Mouse (Mus musculus) inflammation-experienced regulatory T-cells, adult 6 months (primary cell): ENCODE results near the gene Hspbap1. TPM values are rescaled to one million over a fixed set of nuclear protein-coding genes. Genes with fewer than 3 reads are reported as not detected.

Experiments
- ATAC-seq: one replicate; pipeline ENCODE4 v1.8.0; 2017
- polyA plus RNA-seq, 3 experiments: library from polyadenylated mRNA; unstranded; fragments of 100-300 nt; shearing (Covaris generic); gene quantifications; one replicate each; pipeline ENCODE4 v1.2.1; 2017

Gene Hspbap1
- polyA plus RNA-seq, 3 experiments from 2014 or later, result 20.7 to 25.2 (median 21.8) TPM

DNA sequence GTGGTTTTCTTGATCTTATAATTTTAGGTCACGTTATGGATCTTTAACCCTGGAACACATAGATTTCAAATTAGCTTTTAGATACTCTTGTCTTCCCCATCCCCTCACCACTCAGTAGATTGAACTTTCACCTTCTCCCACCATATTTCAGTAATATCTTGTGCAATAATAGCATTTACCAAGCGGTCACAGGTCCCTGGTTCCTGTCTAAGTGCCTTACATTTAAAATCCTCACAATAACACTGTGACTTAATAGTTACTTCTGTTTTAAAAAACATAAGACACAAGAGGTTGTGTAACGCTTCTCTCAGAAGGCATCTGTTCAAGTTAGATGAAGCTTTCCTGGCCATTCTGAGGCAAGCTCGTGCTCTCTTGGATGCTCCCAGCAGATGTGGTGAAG lies 33.5 kb downstream of the Hspbap1 start:
- no peak for ATAC-seq

DNA sequence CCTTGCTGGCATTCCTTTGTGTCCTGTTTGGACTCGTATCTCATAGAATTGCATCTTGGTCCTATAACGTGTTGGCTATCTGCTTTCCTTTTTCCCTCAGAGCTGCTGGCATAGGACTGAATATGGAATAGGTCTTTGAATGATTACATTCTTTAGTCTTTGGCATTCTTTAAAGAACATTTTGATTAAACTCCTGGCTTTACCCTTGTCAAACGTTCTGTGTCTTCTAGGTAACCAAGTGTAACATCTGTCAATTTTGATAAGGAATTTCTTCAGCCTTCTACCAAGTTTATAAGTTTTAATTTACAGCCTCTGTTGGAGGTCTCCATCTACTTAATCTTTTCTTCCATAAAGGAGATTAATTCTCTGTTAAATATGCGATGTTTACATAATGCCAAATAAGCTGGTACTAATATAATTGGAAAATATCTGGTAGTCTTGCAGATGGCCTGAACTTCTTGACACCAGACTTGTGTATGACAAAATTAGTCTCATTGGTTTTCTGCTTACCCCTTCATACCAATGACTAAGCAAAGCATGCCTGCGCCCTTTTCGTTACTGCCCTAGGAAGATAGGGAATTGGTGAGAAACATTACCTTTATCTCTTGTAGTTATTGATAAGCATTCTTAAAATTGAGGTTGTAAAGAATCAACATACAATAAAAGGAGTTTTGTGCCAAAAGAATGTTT lies 36.9 kb downstream of the Hspbap1 start:
- ATAC-seq, result no peak

DNA sequence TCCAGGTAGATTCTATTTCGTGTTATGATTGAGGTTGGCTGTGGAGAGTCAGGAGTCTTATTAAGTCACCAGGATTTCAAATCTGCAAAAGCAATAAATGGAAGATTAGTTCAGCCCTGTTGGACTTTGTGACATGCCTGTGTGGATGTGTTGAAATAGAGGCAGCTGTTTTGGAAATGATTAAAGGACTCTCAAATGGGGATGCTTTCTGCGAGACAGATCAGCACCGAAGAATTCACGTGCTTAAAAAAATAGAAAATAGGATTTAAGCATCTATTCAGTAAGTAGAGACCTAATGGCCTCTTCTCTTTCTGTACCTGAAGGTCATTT lies 37.5 kb downstream of the Hspbap1 start:
- no peak for ATAC-seq

DNA sequence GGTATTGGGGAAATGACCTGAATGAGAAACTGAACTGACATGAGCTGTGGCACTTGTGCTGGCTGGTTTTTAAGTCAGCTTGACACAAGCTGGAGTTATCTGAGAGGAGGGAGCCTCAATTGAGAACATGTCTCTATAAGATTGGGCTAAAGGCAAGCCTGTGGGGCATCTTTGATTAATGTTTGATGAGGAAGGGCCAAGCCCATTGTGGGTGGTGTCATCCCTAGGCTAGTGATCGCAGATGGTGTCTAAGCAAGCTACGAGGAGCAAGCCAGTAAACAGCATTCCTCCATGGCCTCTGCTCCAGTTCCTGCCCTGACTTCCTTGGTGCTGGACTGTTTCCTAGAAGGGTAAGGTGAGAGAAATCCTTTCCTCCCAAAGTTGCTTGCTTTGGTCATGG lies 38.7 kb downstream of the Hspbap1 start:
- no peak for ATAC-seq

DNA sequence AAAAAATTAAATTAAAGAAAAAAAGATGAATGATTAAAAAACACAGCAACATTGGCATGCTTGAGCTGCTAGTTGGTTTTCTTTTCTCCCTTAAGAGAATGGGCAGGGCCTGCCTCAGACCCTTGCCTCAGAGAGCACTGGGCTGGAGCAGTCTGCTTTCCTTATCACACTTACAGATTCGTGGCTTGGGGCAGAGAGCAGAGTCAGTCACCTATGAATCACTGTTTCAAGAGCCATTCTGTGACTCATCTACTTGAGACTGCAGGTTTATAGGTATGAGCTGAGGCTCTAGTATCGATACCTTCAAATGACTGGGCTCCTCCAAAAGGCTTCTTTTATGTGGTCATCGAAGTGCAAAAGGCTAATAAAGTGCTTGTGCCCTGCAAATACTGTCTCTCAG lies 42.9 kb downstream of the Hspbap1 start:
- no peak for ATAC-seq

DNA sequence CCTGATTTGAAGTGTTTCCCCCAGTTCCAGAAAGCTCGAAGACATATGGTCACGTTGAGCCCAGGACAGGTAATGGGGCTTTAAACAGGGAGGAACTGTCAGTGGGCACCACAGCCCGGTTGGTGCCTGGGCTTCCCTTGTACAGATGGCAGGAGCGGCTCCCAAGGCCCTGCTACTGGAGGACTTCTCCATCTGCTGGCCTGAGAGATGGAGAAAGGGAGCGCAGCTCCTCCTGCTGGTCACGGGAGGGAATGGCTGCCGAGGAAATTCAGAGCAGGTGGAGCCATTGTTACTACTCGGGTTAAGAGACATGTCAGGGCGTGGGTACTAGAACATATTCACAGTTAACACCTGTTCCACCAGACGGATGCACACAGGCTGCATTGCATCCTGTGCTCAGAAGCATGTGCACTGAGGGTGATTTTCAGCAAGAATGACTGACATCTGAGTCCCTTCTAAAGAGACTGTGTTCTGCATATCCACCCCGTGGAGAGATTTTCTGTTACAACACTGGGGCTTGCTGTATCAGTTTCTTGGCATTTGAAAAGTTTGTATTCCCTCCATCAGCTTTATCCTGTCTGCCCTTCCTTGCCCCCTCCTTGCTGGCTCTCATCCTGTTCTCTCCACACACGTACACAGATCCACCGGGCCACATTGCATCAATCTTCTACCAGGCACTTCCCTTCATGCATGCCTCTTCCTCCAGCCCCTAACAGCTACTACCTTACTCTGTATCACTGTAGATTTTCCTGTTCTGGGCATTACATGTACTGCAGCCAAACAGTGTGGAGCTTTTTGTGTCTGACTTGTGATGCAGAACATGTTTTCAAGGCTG lies 47.3 kb downstream of the Hspbap1 start:
- peak; percentile 80 for ATAC-seq

DNA sequence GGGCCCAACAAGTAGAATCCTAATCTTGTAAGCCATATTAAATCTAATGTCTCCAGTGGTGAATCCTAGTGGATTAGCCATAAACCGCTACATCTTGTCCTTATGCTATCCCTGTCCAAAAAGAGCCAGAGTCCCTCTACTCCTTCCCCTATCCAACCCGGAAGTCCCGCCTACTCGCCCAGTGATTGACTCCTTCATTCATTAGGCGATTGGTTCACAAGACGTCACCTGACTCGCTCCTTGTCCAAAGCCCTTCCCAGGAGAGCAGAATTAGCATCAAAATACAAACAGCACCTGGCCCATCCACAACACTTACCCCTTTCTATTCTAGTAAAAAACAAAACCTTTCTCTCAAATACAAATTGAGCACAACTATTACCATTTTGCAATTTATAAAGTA lies 59.8 kb downstream of the Hspbap1 start:
- no peak for ATAC-seq

DNA sequence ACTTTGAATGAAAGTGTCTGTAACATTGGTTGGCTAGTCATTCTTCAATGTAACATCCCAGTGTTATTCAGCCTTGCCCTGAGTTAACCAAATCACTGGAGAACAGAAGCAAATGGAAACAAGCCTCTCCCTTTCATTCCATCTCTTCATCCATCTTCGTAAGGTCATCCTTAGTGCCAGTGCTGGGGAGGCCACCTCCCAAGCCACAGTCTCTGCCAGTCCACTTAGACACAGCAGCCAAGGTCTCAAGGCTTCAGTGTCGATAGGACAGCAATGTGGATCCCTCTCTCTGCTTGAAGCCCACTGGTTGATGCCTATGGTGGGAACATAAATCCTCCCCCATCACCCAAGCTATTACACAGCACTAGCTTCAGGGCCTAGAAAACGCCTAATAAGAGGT lies 62.8 kb downstream of the Hspbap1 start:
- no peak for ATAC-seq

DNA sequence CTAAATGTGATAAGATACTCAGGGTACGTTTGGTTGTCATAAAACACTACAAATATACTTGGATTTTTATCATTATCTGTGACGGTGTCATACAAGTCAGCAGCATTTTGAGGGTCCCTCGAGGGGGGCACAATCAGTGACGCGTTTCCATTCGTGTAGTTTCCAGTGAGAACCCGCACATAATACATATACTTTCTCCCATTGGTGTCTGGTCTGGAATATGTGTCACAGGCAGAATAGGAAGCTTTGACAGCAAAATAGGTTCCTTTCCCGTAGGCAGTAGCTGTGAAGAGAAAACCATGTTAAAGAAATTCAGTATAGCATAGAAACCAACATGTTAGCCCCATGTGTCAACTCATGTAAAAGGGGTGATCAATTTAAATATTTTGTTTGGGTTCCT lies 64.5 kb downstream of the Hspbap1 start:
- ATAC-seq, result no peak

DNA sequence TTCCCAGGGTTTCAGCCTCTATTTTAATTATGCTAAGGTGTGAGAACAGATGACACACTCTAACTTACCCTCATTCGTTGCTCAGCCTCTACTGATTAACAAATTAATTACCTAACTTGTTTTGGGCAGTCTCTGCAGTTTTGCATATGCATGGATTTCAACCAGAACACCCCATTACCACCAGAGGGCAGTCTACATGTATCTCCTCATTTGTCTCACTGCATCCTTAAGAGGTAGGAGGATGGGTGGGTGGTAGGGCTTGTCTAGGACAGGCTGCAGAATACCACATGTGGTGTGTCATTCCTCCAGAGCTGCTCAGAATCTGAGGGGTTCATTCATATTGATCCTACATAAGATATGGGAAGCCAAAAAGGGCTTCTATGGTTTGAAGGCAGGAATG lies 69.5 kb downstream of the Hspbap1 start:
- ATAC-seq, result peak; percentile 69

DNA sequence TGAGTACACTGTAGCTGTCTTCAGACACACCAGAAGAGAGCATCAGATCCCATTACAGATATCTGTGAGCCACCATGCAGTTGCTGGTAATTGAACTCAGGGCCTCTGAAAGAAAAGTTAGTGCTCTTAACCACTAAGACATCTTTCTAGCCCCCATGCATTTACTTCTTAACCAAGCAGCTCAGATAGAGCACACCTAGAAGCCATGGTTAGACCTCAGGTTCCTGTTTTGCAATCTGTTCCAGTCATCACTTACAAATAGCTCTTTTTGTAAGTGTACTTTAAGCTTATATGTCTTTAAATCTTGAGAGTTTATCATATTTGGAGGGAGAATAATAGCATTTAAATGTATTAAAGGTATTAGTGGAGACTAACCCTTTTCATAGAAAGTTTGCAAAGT lies 77.0 kb downstream of the Hspbap1 start:
- no peak for ATAC-seq

DNA sequence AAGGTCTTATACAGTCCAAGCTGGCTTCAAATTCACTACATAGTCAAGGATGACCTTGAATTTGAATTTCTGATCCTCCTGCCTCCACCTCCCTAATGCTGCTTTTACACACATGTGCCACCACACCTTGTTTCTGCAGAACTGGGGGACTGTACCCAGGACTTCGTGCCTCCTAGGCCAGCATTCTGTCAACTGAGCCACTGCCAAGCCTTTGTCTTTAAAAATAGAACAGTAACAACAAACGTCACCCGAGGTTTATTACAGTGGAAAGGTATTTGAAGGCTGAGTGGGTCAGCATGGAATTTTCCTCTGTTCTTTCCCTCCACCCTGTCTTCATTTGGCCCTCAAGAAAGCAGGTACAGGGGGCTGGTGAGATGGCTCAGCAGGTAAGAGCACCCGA lies 85.7 kb downstream of the Hspbap1 start:
- ATAC-seq, result no peak

DNA sequence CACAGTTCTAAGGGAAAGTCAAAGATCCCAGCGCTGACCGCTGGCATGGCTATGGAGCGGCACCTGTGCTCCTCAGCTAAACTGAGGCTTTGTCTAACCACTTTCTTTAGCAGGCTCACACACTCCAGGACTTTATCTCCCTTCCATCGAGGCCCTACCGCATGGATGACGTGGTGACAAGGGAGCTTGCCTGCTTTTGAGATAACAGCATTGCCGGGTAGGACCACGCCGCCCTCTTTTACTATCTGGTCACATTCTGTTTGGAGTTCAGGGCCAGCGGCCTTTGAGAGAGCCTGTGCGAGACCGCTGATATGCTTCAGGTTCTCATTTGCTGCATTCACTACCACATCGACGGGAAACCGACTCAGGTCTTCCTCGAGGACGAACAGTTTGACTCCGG lies 86.6 kb downstream of the Hspbap1 start:
- no peak for ATAC-seq

DNA sequence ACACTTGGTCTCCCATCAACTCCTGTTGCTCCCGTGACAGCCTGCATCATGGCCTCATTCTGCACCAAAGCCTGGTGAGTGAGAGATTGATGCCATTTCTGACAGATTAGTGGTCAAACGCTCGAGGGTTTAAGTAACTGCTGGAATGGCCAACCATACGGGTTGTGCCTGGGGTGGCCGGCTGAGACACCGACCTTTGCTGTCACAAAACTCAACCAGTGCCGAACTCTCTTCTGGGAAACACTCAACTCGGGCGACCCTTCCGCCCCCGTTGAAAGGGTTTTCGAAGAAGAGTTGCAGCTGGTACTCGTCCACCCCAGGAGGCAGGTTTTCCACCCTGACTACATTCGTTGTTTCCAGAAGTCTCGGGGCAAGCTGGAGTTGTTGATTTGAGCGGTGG lies 90.1 kb downstream of the Hspbap1 start:
- ATAC-seq, result no peak

DNA sequence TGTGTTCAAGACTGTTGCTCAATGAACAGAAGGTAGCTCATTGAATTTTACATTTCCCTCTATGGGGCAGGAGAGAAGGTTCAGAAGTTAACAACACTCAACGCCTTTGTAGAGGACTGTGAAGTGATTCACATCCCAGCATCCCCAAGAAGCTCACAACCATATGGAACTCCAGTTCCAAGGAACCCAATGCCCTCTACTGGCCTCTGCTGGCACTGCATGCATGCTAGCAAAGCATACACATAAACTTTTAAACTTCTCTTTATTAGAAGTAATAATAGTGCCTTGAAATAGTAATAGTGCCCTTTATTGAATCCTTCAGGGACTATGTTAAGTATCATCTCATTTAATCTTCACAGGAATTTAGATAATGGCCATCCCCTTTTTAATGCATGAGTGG lies 91.9 kb downstream of the Hspbap1 start:
- ATAC-seq, result no peak

DNA sequence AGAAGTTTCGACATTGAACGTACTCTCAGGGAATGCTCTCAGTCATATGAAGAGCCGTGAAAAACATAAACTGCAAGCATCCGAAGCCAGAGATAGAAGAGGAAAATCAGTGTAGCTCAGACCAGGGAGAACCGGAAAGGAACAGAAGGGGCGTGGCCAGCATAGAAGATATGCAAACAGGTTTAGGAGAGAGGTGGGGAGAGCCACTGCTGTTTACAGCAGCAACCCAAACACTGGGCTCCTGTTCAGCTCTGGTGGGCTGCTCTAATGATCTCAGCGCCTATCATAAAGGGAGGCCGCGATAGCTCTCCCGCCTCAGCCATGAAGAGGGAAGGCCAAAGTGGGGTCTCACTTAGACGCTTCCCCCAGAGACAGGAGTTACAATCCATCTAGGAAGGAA lies 97.6 kb downstream of the Hspbap1 start:
- ATAC-seq, result no peak

DNA sequence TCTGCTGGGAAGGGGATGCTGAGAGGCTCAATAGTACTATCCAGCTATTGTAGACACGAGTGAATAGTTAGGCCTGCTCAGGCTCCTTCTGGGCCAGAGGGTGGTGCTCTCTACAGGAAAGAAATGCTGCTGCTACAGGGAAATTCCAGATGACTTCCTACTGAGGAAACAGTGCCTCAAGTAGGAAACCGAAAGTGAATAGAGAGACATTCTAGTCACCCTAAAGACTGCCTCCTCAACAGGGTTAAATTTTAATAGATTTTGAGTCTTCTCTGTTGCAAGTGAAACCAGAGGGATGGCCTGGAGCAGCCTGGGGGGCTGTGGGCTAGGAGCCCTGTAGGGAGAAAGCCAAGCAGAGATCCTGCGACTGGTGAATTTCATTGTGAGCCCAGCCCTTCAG lies 99.0 kb downstream of the Hspbap1 start:
- ATAC-seq, result peak; percentile 72

DNA sequence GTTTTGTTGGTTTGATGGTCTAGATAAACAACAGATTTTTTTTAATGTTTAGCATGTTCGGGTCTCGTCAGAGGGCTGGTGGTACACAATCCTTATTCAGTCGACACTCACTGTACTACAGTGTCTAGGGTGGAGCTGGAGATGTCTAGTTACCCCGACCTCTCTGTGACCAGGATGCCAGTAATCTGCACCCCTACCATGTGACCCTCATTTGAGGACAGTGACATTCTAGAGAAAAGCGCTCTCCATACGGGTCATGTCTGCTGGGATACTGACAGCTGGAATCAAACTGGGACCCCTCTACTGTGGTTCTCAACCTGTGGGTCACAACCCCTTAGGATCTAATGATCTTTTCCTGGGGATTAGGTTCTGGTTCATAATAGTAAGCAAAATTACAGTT lies 99.5 kb downstream of the Hspbap1 start:
- no peak for ATAC-seq

DNA sequence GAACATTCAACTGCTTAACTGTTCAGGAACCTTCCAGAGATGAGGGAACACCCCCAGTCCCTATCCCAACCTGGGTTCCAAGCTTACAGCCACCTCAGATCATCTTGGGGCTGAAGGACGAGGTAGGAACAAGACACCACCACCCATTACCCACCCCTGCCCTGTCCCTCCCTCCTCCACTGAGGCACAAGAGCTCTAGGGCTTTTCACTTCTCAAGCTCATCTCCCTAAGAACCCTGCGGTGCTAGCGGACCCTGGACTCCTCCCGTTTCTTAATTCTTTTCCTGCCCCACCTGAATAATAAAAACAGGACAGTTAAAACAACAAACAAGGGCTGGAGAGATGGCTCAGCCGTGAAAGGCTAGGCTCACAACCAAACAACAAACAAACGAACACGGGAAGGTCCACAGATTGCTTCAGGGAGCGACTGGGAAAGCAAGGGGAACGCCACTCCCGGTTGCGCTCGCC lies 100.4 kb downstream of the Hspbap1 start:
- ATAC-seq, result no peak

DNA sequence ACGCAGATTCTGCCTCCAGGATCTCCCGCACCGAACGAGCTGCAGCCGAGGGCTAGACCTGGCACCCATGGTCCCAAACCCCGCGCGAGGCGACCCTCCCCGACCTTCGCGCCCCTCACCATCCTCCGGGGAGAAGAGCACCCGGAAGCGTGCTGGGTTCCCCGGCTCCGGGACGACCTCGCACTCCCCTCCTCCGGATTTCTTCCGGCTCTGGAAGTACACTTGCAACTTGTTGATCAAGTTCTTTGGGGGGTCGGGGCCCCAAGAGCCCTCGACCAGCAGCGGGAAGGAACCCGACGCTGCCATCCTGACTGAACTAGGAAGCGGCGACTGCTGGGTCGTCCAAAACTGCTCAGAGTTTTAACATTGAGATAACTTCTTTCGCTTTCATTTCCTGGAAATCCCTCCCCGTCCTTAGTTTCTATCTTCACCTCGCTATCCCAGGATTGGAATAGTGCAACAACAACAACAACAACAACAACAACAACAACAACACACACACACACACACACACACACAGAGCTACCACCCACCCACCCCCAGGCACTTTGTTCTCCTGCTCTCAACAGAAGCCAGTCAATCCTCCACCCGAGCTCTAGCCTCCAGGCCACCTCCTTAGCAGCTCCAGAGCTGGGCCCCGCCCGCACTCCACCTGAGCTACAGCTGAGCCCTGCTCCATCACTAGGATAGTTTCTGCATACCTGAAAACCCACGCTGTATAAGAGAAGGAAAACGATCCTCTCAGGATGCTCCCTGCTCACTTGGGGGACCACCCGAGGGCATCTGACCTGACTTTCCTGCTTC lies 101.1 kb downstream of the Hspbap1 start, which contains the start of gene Parp14:
Parp14 (minus strand) TSS at position 497 of the 804 bp plus-strand sequence.
- peak; percentile 56 for ATAC-seq

DNA sequence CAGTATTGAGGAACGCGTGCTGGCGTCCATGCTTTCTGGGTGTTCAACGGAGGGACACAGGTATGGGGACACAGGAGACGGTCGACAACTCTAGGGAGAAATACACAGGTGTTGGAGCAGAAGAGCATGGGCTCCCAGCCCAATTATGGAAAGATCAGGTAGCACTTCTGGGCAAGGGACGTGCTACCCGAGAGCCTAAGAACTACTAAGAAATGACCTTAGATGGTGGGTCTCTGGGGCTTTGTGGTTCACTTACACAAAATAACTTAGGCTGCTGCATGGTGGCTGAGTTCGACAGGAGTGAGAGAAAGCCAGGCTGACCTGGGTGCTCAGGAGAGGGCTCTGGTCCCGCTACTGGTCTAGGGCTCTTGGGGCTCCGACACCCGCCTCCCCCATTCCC lies 101.7 kb downstream of the Hspbap1 start:
- ATAC-seq, result peak; percentile 1

DNA sequence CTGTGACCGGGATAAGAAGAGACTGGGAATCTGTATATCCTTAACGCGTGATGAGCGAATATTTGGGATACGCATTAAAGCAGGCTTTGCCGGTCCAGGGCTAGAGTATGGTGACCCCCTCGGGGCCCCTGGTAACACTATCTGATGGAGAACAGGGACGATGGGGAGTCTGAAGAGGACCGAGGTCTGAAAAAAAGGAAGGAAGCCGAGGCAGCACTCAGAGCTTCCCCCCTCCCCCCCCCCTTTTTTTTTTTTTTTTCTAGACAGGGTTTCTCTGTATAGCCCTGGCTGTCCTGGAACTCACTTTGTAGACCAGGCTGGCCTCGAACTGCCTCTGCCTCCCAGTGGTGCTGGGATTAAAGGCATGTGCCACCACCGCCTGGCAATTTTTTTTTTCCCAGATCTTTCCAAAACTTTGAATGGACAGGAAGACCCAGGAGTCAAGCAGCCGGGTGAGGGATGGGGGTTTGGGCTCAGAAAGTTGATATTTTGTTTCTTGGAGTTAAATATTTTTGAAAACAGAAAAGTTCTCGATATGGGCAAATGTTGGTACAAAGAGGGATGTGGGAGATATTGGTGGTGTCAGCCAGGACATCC lies 102.3 kb downstream of the Hspbap1 start:
- no peak for ATAC-seq

DNA sequence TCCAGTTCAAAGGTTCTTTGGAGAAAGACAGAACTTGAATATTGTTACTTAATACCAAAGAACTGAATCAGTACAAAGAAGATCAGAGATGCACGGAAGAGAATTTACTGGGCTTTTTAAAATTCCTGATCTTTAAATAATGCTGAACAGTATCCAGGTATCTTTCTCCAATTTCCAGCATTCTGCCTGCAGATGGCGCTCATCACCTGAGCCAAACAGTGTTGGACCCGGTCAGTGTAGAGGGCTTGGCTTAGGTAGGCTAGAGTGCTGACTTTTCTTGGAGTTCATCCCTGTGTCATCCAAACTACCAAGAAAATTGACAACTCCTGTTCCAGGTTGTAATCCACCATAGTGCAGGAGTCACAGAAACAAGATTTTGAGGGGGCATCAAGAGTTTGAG lies 104.2 kb downstream of the Hspbap1 start:
- peak; percentile 24 for ATAC-seq
